Mouse (Mus musculus): ENCODE results near the gene Klk11.

DNA sequence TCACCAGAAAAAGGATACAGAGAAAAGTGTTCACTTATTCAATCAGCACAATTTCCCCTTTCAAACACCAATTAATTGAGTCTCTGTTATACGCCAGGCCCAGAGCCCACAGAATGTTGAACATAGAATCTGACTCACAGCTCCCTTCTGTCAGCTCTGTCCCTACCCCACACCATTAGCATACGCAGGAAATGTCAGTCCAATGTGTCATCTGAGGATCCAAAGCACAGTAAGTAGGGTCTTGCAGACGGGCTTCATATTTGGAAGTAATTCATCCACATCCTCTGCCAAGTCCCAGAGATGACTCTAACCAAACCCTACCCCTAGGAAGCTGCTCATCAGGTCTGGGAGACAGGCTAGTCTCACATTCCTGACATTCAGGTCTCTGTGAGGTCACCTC lies 13.7 kb downstream of the Klk11 start:
- TF ChIP-seq CTCF (IDR thresholded peaks at IDR 0.05; ENCODE audit: control insufficient read depth, insufficient read depth, insufficient read length) (no peak), USF1 (IDR thresholded peaks at IDR 0.05; ENCODE audit: low read depth) (no peak), MAX (IDR thresholded peaks at IDR 0.05) (no peak), CEBPB (IDR thresholded peaks at IDR 0.05; ENCODE audit: low read depth) (no peak), MYOG (IDR thresholded peaks at IDR 0.05; ENCODE audit: control insufficient read depth, extremely low read depth, insufficient read length) (no peak), MYOD1 (IDR thresholded peaks at IDR 0.05; ENCODE audit: control insufficient read depth, insufficient read length, low read depth) (no peak)

All from C2C12 (cell line).